Mouse (Mus musculus) hindbrain, embryonic 14.5 days (tissue): Measurements from ENCODE around the gene Srebf2. TPM values are rescaled to one million over a fixed set of nuclear protein-coding genes. Genes with fewer than 3 reads are reported as not detected.

ENCODE experiments used
- ATAC-seq: fragments of 200-750 bp; cut with Nextera tagmentation; 2 replicates; pipeline ENCODE4 v1.8.0; 2017; ENCODE audit warnings: moderate number of reproducible peaks, mild to moderate bottlenecking, moderate TSS enrichment, moderate library complexity; ENCODE audit not compliant: low FRiP score
- DNase-seq: peaks from one replicate; pipeline ENCODE4 v3.0.0-alpha.2; 2015; ENCODE audit warnings: low spot score
- H3K27ac ChIP-seq: fragments of 300-500 bp; sonication (generic); 2 replicates; pipeline ENCODE4 v1.5.1; 2014; ENCODE audit warnings: mild to moderate bottlenecking, moderate library complexity
- H3K27me3 ChIP-seq: fragments of 300-500 bp; sonication (generic); 2 replicates; pipeline ENCODE4 v1.6.1; 2014; ENCODE audit warnings: mild to moderate bottlenecking, low read length, mixed read lengths; ENCODE audit not compliant: control insufficient read depth, insufficient read depth
- H3K36me3 ChIP-seq: fragments of 300-500 bp; sonication (generic); replicated peaks from 2 replicates; pipeline ENCODE4 v1.6.1; 2014; ENCODE audit not compliant: control insufficient read depth, insufficient read depth
- H3K4me1 ChIP-seq: fragments of 300-500 bp; sonication (generic); replicated peaks from 2 replicates; pipeline ENCODE4 v1.6.1; 2014; ENCODE audit warnings: antibody characterized with exemption, low read length, mixed read lengths; ENCODE audit not compliant: control insufficient read depth, insufficient read depth
- H3K4me2 ChIP-seq: fragments of 300-500 bp; sonication (generic); replicated peaks from 2 replicates; pipeline ENCODE4 v1.6.1; 2014; ENCODE audit warnings: mild to moderate bottlenecking, moderate library complexity
- H3K4me3 ChIP-seq: fragments of 300-500 bp; sonication (generic); replicated peaks from 2 replicates; pipeline ENCODE4 v1.5.1; 2014; ENCODE audit warnings: mild to moderate bottlenecking, low read length
- H3K9ac ChIP-seq: fragments of 300-500 bp; sonication (generic); 2 replicates; pipeline ENCODE4 v1.6.1; 2014
- H3K9me3 ChIP-seq: fragments of 300-500 bp; sonication (generic); 2 replicates; pipeline ENCODE4 v1.6.1; 2016; ENCODE audit warnings: low read length; ENCODE audit not compliant: control insufficient read depth
- WGBS: fragments of 180-500 bp; shearing (Covaris S2); extraction: QIAGEN DNeasy Blood & Tissue Kit; methylation state at CpG from one replicate; pipeline ENCODE4 v1.1.7; 2014; 5-methylcytosine and 5-hydroxymethylcytosine counted together
- polyA plus RNA-seq: library from polyadenylated mRNA; unstranded; fragments of >200 nt; fragmentation: Nextera tagmentation; extraction: Ambion mirVana; gene quantifications from 2 replicates; pipeline ENCODE4 v1.2.1, GENCODE M21; 2014

Srebf2 gene
- polyA plus RNA-seq, 1 experiment from 2014 or later, result 154 TPM

GRCm38 (mm10) chr15:82163356-82164060 lies 16.5 kb downstream of the Srebf2 start:
- no peaks in the 10 kb centered on the region for H3K9me3 ChIP-seq
- no peak for ATAC-seq
- no peak overlapping the region for H3K4me2 ChIP-seq
- H3K36me3 ChIP-seq, result no peaks in the 10 kb centered on the region
- DNase-seq, result no peak
- no peak overlapping the region for H3K4me3 ChIP-seq
- no peak overlapping the region for H3K9ac ChIP-seq
- 85% methylated on average over 10 of the region's 10 CpGs for WGBS
- H3K27me3 ChIP-seq, result no peaks in the 10 kb centered on the region
- H3K4me1 ChIP-seq, result peaks cover 51% of the 10 kb centered on the region
- H3K27ac ChIP-seq, result no peak overlapping the region

GRCm38 (mm10) chr15:82164061-82164399 lies 17.0 kb downstream of the Srebf2 start:
- H3K4me2 ChIP-seq, result no peak overlapping the region
- no peaks in the 10 kb centered on the region for H3K27me3 ChIP-seq
- H3K9ac ChIP-seq, result no peak overlapping the region
- no peak overlapping the region for H3K4me3 ChIP-seq
- H3K27ac ChIP-seq, result no peak overlapping the region
- no peaks in the 10 kb centered on the region for H3K9me3 ChIP-seq
- H3K4me1 ChIP-seq, result peaks cover 46% of the 10 kb centered on the region
- WGBS, result 54% methylated on average over 4 of the region's 4 CpGs
- ATAC-seq, result no peak
- no peaks in the 10 kb centered on the region for H3K36me3 ChIP-seq
- DNase-seq, result no peak

DNA sequence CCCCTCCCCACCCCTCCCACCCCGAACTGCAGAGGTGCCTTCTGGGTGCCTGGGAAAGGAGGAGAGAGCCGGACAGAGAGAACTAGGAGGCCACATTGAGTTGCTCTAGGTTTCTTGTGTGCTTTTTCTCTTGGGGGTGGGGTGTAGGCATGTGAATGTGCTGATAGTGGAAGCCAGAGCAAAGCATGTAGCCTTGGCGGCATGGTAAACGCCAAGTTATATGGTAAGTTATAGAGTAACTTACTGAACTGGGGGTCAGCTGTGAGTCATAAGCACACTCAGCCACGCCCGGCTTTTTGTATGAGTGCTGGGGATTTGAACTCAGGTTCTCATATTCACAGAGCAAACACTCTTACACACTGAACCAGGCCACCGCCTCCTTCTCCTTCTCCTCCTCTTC lies 17.5 kb downstream of the Srebf2 start:
- H3K4me1 ChIP-seq, result peaks cover 43% of the 10 kb centered on the region
- H3K27ac ChIP-seq, result no peak overlapping the region
- no peaks in the 10 kb centered on the region for H3K27me3 ChIP-seq
- H3K9me3 ChIP-seq, result no peaks in the 10 kb centered on the region
- H3K4me3 ChIP-seq, result no peak overlapping the region
- 89% methylated on average over 7 of the region's 7 CpGs for WGBS
- no peak overlapping the region for H3K4me2 ChIP-seq
- DNase-seq (no peak), ATAC-seq (no peak)
- no peaks in the 10 kb centered on the region for H3K36me3 ChIP-seq
- no peak overlapping the region for H3K9ac ChIP-seq

DNA sequence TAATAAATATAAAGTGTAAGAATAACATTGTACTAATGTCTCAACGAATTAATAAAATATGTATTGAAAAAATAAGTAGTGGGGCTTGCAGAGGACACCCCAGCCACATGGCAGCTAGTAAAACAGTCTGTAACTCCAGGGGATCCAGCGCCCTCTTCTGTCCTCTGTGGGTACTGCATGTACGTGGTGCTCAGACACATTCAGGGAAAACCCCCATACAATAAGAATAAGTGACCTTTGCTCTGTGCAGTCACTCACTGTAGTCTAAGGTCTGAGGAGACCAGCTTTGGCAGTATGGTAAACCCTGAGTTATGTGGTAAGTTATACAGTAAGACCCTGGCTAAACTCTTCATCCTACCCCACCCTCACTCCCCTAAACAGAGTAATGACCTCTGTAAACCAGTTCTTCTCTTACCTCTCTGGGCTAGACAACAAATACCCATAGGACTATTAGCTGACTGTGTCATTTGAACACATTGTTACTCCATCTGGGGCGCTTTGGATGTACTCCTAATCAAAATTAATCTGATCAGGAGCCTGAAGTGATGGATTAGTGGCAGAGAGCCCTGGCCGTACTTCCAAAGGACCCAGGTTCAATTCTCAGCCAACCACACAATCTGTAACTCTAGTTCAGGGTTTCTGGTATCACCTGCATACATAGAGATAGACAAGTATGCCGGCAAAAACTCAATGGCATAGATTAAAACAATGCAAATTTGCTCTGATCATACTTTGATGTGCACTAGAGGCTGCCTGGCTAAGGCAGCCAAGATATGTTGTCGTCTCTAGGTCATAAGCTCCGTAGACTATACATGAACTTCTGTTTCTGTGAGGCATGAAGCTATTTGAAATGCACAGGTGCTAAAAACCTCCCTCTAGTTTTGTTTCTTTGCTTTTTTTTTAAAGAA lies 18.6 kb downstream of the Srebf2 start:
- DNase-seq, result peak; percentile 65
- Histone ChIP-seq H3K9ac (no peak overlapping the region), H3K27ac (no peak overlapping the region), H3K4me3 (no peak overlapping the region), H3K4me1 (peaks cover 37% of the 10 kb centered on the region), H3K27me3 (no peaks in the 10 kb centered on the region), H3K9me3 (no peaks in the 10 kb centered on the region), H3K36me3 (peaks cover 10% of the 10 kb centered on the region; the same call in 1 of the 2 replicates), H3K4me2 (no peak overlapping the region)
- no peak for ATAC-seq
- 56% methylated on average over 8 of the region's 8 CpGs for WGBS

GRCm38 (mm10) chr15:82166240-82167100 lies 19.5 kb downstream of the Srebf2 start:
- no peaks in the 10 kb centered on the region for H3K27me3 ChIP-seq
- H3K9ac ChIP-seq, result no peak overlapping the region
- no peak overlapping the region for H3K27ac ChIP-seq
- no peak overlapping the region for H3K4me3 ChIP-seq
- peaks cover 18% of the 10 kb centered on the region for H3K36me3 ChIP-seq
- 52% methylated on average over 22 of the region's 22 CpGs for WGBS
- no peak for DNase-seq
- peaks cover 32% of the 10 kb centered on the region for H3K4me1 ChIP-seq
- ATAC-seq, result no peak
- H3K9me3 ChIP-seq, result no peaks in the 10 kb centered on the region
- H3K4me2 ChIP-seq, result no peak overlapping the region

DNA sequence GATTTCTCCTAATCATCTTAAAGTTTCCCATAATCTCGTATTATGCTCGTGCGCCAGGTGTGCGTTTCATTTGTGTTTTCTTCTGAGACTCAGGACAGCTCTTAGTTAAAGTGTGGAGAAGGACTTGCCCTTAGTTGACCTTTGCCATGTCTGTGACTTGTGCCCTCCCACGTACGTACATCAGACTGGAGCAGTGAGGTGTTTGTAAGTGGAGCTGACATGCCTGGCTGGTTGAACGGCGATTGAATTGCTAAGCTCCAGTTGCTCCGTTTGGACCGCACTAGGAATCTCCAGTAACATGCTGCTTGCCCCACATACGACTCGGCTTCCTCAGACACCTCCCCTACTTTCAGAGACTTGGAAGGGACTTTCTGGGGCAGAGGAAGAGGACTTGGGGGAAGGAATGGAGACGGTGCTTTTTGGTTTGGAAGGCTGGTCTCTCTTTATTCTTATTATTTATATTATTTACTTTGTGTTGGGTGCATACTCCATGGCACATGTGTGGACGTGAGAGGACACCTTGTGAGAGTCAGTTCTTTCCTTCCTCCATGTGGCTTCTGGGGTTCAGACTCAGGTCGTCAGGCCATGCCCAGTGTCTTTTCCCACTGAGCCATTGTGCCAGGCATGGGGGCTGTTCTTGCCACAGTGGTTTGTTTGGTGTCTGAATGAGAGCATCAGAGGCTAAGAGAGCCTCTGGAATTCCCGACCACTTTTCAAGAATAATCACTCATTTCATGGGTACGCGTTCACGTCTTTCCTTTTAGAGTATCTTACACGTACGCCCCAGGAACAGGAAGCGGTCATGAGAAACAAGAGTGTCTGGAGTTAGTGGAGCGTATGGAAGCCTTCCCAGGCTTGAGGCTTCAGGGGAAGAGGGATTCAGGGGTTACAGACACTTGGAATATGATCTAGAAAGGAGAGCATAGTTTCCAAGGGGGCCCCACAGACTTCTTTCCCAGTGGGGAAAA lies 20.5 kb downstream of the Srebf2 start:
- no peaks in the 10 kb centered on the region for H3K9me3 ChIP-seq
- H3K9ac ChIP-seq, result no peak overlapping the region
- no peak overlapping the region for H3K4me3 ChIP-seq
- no peak for DNase-seq
- WGBS, result 55% methylated on average over 23 of the region's 23 CpGs
- no peaks in the 10 kb centered on the region for H3K27me3 ChIP-seq
- no peak overlapping the region for H3K27ac ChIP-seq
- H3K36me3 ChIP-seq, result peaks cover 29% of the 10 kb centered on the region
- H3K4me2 ChIP-seq, result no peak overlapping the region
- peaks cover 30% of the 10 kb centered on the region for H3K4me1 ChIP-seq
- ATAC-seq, result no peak

GRCm38 (mm10) chr15:82169671-82170070 lies 22.7 kb downstream of the Srebf2 start:
- Histone ChIP-seq H3K9me3 (no peaks in the 10 kb centered on the region), H3K27ac (peak overlapping the region; percentile 22; the same call in 1 of the 2 replicates), H3K4me2 (no peak overlapping the region), H3K36me3 (peaks cover 50% of the 10 kb centered on the region), H3K4me1 (peaks cover 30% of the 10 kb centered on the region), H3K9ac (no peak overlapping the region), H3K4me3 (no peak overlapping the region), H3K27me3 (no peaks in the 10 kb centered on the region)
- 83% methylated on average over 5 of the region's 5 CpGs for WGBS
- DNase-seq, result no peak
- no peak for ATAC-seq
